Mouse (Mus musculus) A20 (cell line): Measurements from ENCODE around the gene Bhlhe40.

ENCODE experiments used
- DNase-seq: peaks from one replicate; pipeline ENCODE4 v3.0.0-alpha.2; 2011; ENCODE audit warnings: low read depth, low spot score

Bhlhe40 gene

GRCm38 (mm10) chr6:108713175-108713974, 52.9 kb downstream of the Bhlhe40 start:
- DNase-seq, result no peak
